Mouse (Mus musculus) neural tube, embryonic 11.5 days (tissue): ENCODE results near the gene Atp5k. TPM values are rescaled to one million over a fixed set of nuclear protein-coding genes. Genes with fewer than 3 reads are reported as not detected.
A peak's percentile ranks its signal among the peaks of the same experiment; 100 is the strongest.

Experiments
- ATAC-seq: fragments of 200-750 bp; cut with Nextera tagmentation; 2 replicates; pipeline ENCODE4 v1.8.0; 2017; ENCODE audit warnings: moderate number of reproducible peaks, mild to moderate bottlenecking, moderate TSS enrichment, moderate library complexity; ENCODE audit not compliant: insufficient read depth, low FRiP score, low TSS enrichment
- DNase-seq: peaks from one replicate; pipeline ENCODE4 v3.0.0-alpha.2; 2015; ENCODE audit warnings: low spot score
- H3K27ac ChIP-seq: fragments of 300-500 bp; sonication (generic); 2 replicates; pipeline ENCODE4 v1.5.1; 2014; ENCODE audit warnings: low read depth, mild to moderate bottlenecking, low read length
- H3K27me3 ChIP-seq: fragments of 300-500 bp; sonication (generic); 2 replicates; pipeline ENCODE4 v1.6.1; 2014; ENCODE audit warnings: mild to moderate bottlenecking, low read length, mixed read lengths; ENCODE audit not compliant: control insufficient read depth, insufficient read depth
- H3K36me3 ChIP-seq: fragments of 300-500 bp; sonication (generic); 2 replicates; pipeline ENCODE4 v1.6.1; 2014; ENCODE audit warnings: mild to moderate bottlenecking, low read length, moderate library complexity, mixed read lengths; ENCODE audit not compliant: control insufficient read depth, insufficient read depth
- H3K4me1 ChIP-seq: fragments of 300-500 bp; sonication (generic); 2 replicates; pipeline ENCODE4 v1.6.1; 2014; ENCODE audit warnings: low read length, mixed read lengths; ENCODE audit not compliant: control insufficient read depth, insufficient read depth
- H3K4me2 ChIP-seq: fragments of 300-500 bp; sonication (generic); 2 replicates; pipeline ENCODE4 v1.6.1; 2014; ENCODE audit warnings: low read depth, mild to moderate bottlenecking, moderate library complexity
- H3K4me3 ChIP-seq: fragments of 300-500 bp; sonication (generic); 2 replicates; pipeline ENCODE4 v1.5.1; 2014; ENCODE audit warnings: low read depth, low read length
- H3K9ac ChIP-seq: fragments of 300-500 bp; sonication (generic); 2 replicates; pipeline ENCODE4 v1.6.1; 2014; ENCODE audit warnings: mild to moderate bottlenecking, low read length
- H3K9me3 ChIP-seq: fragments of 300-500 bp; sonication (generic); 2 replicates; pipeline ENCODE4 v1.6.1; 2016; ENCODE audit warnings: low read length; ENCODE audit not compliant: control insufficient read depth
- WGBS: fragments of 180-500 bp; shearing (Covaris S2); extraction: QIAGEN DNeasy Blood & Tissue Kit; methylation state at CpG from one replicate; pipeline ENCODE4 v1.1.7; 2014; 5-methylcytosine and 5-hydroxymethylcytosine counted together
- polyA plus RNA-seq: library from polyadenylated mRNA; unstranded; fragments of >200 nt; fragmentation: Nextera tagmentation; extraction: Ambion mirVana; gene quantifications from 2 replicates; pipeline ENCODE4 v1.2.1, GENCODE M21; 2014

Gene Atp5k
- polyA plus RNA-seq, 1 experiment from 2014 or later: 386 TPM

DNA sequence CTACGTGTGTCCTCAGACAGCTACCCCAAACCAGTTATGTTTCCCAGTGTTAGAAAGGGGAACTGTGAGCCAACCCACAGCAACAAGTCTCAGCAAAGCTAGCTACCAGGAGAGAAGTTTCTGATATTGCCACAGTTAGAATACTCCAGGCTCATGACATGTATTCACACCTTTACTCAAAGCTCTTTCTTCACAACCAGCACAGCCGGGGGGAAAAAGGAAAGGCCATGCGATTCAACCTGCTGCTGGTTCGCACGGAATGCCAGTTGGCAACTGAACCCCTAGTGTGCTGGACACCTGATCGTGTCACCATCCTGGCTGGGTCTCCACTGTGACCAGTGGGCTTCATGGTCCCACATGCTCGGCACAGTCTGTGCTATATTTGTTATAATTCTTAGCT lies 13.6 kb upstream of the Atp5k start:
- no peak for DNase-seq
- H3K9me3 ChIP-seq: no peaks in the 10 kb centered on the region
- H3K9ac ChIP-seq: no peak overlapping the region
- H3K4me1 ChIP-seq: no peaks in the 10 kb centered on the region
- 86% methylated on average over 7 of the region's 7 CpGs for WGBS
- no peak overlapping the region for H3K4me2 ChIP-seq
- ATAC-seq: no peak
- H3K27ac ChIP-seq: no peak overlapping the region
- no peak overlapping the region for H3K4me3 ChIP-seq
- H3K27me3 ChIP-seq: no peaks in the 10 kb centered on the region; the same call in 1 of the 2 replicates
- H3K36me3 ChIP-seq: no peaks in the 10 kb centered on the region

DNA sequence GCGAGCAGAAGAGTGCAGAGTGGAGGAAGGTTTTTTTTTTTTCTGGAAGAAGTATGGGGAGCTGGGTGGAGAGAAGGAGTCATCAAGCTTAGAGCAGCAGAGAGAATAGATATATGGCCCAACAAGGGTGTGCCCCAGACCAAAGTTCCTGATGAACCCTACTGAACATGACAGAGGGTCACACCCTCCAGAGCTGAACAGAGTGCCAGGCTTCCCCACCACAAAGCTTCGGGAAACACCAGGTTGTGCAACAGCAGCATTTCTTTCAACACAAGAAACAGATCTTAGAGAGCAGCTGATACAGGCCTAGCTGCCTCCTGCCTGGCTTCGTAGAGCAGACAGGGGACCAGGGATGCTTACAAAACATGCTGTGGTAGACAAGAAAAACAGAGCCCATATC lies 12.7 kb upstream of the Atp5k start:
- H3K9ac ChIP-seq: no peak overlapping the region
- no peak overlapping the region for H3K27ac ChIP-seq
- H3K4me2 ChIP-seq: no peak overlapping the region
- no peak for ATAC-seq
- no peak overlapping the region for H3K4me3 ChIP-seq
- no peaks in the 10 kb centered on the region for H3K4me1 ChIP-seq
- 92% methylated on average over 3 of the region's 3 CpGs for WGBS
- H3K36me3 ChIP-seq: no peaks in the 10 kb centered on the region
- H3K9me3 ChIP-seq: no peaks in the 10 kb centered on the region
- DNase-seq: no peak
- no peaks in the 10 kb centered on the region; the same call in 1 of the 2 replicates for H3K27me3 ChIP-seq

DNA sequence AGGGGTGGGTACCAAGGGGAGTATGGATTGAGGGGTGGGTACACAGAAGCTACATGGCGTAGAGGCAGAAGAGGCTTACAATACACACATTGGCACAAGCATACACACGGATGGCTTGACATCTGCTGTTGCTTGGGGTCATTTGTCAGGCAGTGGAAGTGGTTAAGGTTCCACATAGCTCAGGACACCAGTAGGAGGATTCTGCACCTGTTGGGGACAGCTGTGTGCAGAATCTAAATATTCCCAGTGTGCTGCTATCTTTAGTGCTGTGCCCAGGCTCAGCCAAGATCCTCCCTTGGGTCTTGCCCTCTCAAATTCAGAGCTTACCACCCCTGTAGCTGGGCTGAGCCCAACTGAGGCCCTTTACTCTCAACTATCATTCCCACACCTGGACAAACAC lies 1.9 kb upstream of the Atp5k start:
- Histone ChIP-seq H3K4me3 (no peak overlapping the region), H3K4me1 (peaks cover 6% of the 10 kb centered on the region; the same call in 1 of the 2 replicates), H3K9ac (no peak overlapping the region), H3K36me3 (no peaks in the 10 kb centered on the region), H3K27me3 (no peaks in the 10 kb centered on the region), H3K27ac (no peak overlapping the region), H3K4me2 (no peak overlapping the region), H3K9me3 (no peaks in the 10 kb centered on the region)
- no peak for ATAC-seq
- DNase-seq: no peak
- WGBS: 89% methylated on average over 2 of the region's 2 CpGs

DNA sequence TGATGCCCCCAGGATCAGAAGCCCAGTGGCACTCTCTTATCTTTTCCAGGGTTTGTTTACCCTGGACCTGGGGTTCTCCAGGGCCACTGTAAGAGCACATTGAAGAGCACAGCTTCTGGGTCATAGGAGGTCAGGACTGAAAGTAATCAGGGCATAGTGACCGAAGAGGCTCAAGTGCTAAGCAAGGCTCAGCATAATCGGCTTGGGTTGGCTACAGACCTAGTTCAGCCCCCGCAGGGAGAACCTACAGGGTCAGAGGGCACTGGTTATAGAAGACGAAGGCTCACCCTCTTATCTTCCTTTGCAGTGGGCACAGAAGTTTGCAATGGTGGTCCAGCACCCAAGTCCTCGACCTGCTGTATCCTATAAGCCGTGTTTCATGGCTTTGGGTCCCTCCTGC lies 3.1 kb downstream of the Atp5k start:
- no peak overlapping the region for H3K27ac ChIP-seq
- H3K27me3 ChIP-seq: no peaks in the 10 kb centered on the region
- H3K9ac ChIP-seq: no peak overlapping the region
- DNase-seq: no peak
- peaks cover 2% of the 10 kb centered on the region; the same call in 1 of the 2 replicates for H3K36me3 ChIP-seq
- no peak overlapping the region for H3K4me2 ChIP-seq
- peaks cover 6% of the 10 kb centered on the region; the same call in 1 of the 2 replicates for H3K4me1 ChIP-seq
- 92% methylated on average over 6 of the region's 6 CpGs for WGBS
- H3K4me3 ChIP-seq: no peak overlapping the region
- no peak for ATAC-seq
- no peaks in the 10 kb centered on the region for H3K9me3 ChIP-seq

DNA sequence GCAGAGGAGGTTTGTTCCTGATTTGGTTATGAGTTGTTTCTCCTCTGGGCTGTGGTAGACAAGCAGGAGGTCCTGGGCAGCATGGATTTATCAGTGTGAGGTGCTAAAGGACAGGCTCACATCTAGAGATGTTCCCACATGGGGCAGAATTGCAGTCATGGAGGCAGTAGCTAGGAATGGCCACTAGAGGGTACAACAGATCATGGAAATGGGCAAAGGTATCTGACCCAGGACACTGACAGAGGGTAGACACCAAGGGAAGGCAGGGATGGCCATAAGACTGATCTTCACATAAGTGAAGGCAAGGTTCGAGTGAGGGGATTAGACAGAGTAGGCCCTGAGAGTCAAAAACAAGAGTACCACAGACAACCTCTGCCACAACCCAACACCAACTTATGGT lies 7.1 kb downstream of the Atp5k start:
- peak; percentile 41 for ATAC-seq

DNA sequence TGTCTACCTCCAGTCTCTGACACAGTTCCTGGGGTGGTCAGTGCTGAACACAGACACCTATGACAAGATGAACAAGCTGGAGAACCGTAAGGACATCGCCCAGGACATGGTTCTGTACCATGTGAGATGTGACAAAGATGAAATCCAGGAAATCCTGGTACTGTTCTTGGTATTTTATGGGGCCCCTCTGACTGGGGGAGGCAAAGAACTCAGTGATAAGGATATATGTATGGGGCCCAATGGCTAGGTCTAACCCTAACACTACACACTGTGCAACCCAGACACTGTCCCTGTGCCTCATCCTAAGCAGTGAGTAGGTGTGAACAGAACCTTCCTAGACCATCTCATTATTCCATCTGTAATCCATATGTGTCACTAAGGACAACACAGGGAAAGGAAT lies 10.8 kb downstream of the Atp5k start:
- H3K4me2 ChIP-seq: no peak overlapping the region
- WGBS: 95% methylated on average over 2 of the region's 2 CpGs
- no peak overlapping the region for H3K27ac ChIP-seq
- no peaks in the 10 kb centered on the region for H3K9me3 ChIP-seq
- no peaks in the 10 kb centered on the region for H3K4me1 ChIP-seq
- DNase-seq (no peak), ATAC-seq (no peak)
- H3K36me3 ChIP-seq: no peaks in the 10 kb centered on the region
- no peak overlapping the region for H3K9ac ChIP-seq
- H3K27me3 ChIP-seq: no peaks in the 10 kb centered on the region
- H3K4me3 ChIP-seq: no peak overlapping the region

More for the DNA sequence above, 7.1 kb downstream of the Atp5k start:
- no peak overlapping the region for H3K4me3 ChIP-seq
- H3K4me2 ChIP-seq: no peak overlapping the region
- no peaks in the 10 kb centered on the region for H3K4me1 ChIP-seq
- peaks cover 2% of the 10 kb centered on the region; the same call in 1 of the 2 replicates for H3K36me3 ChIP-seq
- H3K27ac ChIP-seq: no peak overlapping the region
- WGBS: 71% methylated on average over 1 of the region's 1 CpGs
- H3K9me3 ChIP-seq: no peaks in the 10 kb centered on the region
- H3K27me3 ChIP-seq: no peaks in the 10 kb centered on the region
- no peak overlapping the region for H3K9ac ChIP-seq
- DNase-seq: peak; percentile 39

DNA sequence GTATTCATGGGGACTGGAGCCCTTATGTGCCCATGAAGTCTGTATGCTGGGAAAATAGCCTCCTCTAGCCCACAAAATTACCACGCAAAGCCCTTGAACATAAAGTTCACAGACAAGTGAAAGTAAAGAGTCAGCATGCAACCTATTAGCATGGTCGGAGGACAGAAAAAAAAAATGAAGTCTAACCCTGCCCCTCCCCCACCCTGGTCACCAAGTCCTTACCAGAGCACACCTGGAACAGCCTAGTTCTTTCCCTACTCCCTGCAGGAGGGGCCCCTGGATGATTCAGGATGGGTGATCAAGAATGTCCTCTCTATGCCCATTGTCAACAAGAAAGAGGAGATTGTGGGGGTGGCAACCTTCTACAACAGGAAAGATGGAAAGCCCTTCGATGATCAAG lies 11.5 kb downstream of the Atp5k start:
- DNase-seq (no peak), ATAC-seq (no peak)
- WGBS: 87% methylated on average over 3 of the region's 3 CpGs
- no peak overlapping the region for H3K9ac ChIP-seq
- no peaks in the 10 kb centered on the region for H3K36me3 ChIP-seq
- H3K27ac ChIP-seq: no peak overlapping the region
- no peaks in the 10 kb centered on the region for H3K27me3 ChIP-seq
- H3K4me2 ChIP-seq: no peak overlapping the region
- H3K4me1 ChIP-seq: no peaks in the 10 kb centered on the region
- H3K4me3 ChIP-seq: no peak overlapping the region
- no peaks in the 10 kb centered on the region for H3K9me3 ChIP-seq

DNA sequence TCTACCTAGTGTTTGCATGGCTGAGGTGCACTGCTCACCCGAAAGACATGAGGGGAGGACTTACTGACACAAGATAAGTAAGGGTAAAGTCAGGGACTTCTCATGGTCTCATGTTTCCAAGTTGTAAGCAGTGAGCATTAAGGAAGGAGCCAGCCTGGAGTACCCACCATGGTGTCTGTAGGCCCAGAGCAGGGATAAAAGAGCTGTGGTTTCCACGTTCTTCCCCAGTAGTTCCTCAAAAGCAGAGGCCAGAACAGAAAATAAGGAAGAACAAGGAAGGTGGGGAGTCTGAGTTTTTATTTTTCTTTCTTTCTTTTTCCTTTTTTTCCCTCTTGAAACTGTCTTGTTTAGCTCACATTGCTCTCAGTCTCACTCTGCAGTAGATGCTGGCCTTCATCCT lies 19.5 kb downstream of the Atp5k start:
- ATAC-seq (no peak), DNase-seq (no peak)
- no peaks in the 10 kb centered on the region for H3K36me3 ChIP-seq
- no peak overlapping the region for H3K4me3 ChIP-seq
- H3K9me3 ChIP-seq: no peaks in the 10 kb centered on the region
- H3K4me1 ChIP-seq: no peaks in the 10 kb centered on the region
- H3K9ac ChIP-seq: no peak overlapping the region
- H3K4me2 ChIP-seq: no peak overlapping the region
- 70% methylated on average over 2 of the region's 2 CpGs for WGBS
- H3K27ac ChIP-seq: no peak overlapping the region
- H3K27me3 ChIP-seq: no peaks in the 10 kb centered on the region

DNA sequence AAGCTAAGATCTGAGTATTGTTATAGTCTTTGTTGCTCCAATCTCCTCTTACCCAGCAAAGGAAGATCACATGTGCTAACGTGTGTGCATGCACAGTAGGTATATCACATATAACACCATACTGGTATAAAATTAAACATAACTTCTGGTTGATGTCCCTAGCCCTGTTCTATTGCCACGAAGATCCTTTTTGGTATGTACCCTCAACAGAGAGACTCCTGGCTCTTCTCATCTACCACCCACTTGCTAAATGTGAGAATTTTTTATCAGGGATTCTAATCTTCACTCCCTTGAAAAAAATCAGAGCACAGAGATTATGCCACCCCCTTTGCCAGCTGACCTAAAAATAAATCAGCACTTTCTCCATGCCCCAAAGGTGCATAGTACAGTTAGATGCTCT lies 27.3 kb downstream of the Atp5k start:
- Histone ChIP-seq H3K9ac (no peak overlapping the region), H3K27ac (no peak overlapping the region), H3K9me3 (no peaks in the 10 kb centered on the region), H3K4me1 (no peaks in the 10 kb centered on the region), H3K27me3 (no peaks in the 10 kb centered on the region), H3K4me3 (no peak overlapping the region), H3K4me2 (no peak overlapping the region), H3K36me3 (no peaks in the 10 kb centered on the region)
- 81% methylated on average over 2 of the region's 2 CpGs for WGBS
- no peak for ATAC-seq
- DNase-seq: no peak
